Mouse (Mus musculus) cortical plate, adult 2 months (tissue): ENCODE results near the gene Psmg1. TPM values are rescaled to one million over a fixed set of nuclear protein-coding genes. Genes with fewer than 3 reads are reported as not detected.

ENCODE experiments used
- H3K27ac ChIP-seq: fragments of 200-500 bp; 2 replicates; pipeline ENCODE4 v1.5.1; 2012; ENCODE audit warnings: low read length, control low read depth, inconsistent platforms; ENCODE audit not compliant: insufficient read depth
- H3K4me1 ChIP-seq: fragments of 200-500 bp; 2 replicates; pipeline ENCODE4 v1.6.1; 2011; ENCODE audit warnings: low read length; ENCODE audit not compliant: control insufficient read depth, insufficient read depth
- H3K4me3 ChIP-seq: fragments of 200-500 bp; 2 replicates; pipeline ENCODE4 v1.5.1; 2011; ENCODE audit warnings: mild to moderate bottlenecking, low read length, control low read depth; ENCODE audit not compliant: insufficient read depth
- CTCF ChIP-seq: fragments of 200-500 bp; IDR thresholded peaks from 2 replicates; pipeline ENCODE4 v1.5.1; 2011; ENCODE audit warnings: mild to moderate bottlenecking, control low read depth, low read length; ENCODE audit not compliant: insufficient read depth; ENCODE audit errors: extremely low read depth
- POLR2A ChIP-seq: fragments of 200-500 bp; IDR thresholded peaks from 2 replicates; pipeline ENCODE4 v1.6.1; 2011; ENCODE audit warnings: mild to moderate bottlenecking, low read length, control low read depth; ENCODE audit not compliant: insufficient read depth; ENCODE audit errors: extremely low read depth
- polyA plus RNA-seq: library from polyadenylated mRNA; depleted of rRNA; stranded (reverse); fragments of >200 nt; gene quantifications from 2 replicates; pipeline ENCODE4 v1.2.3, GENCODE M21; 2012

The Psmg1 gene
- polyA plus RNA-seq, 1 experiment = 23.2 TPM

- H3K27ac ChIP-seq = no peak overlapping the region
- no peak for TF ChIP-seq POLR2A
- TF ChIP-seq CTCF = no peak
- H3K4me3 ChIP-seq = no peak overlapping the region
- no peaks in the 10 kb centered on the region for H3K4me1 ChIP-seq
Observed at GRCm38 (mm10) chr16:95958080-95958479, 32.7 kb downstream of the Psmg1 start.

DNA sequence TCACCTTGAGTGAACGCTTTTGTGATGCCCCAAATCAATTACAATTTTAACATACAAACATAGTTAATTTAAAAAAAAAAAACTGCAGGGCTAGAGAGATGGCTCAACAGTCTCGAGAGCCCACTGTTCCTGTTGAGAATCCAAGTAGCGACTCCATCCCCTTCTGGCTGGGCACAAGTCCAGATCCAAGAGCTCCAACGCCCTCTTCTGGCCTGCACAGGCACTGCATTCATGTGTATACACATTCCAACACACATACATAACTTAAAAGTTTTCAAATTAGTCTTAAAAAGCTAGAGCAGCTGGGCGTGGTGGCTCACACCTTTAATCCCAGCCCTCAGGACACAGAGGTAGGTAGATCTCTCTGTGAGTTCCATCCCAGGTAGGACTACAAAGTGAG lies 34.1 kb downstream of the Psmg1 start:
- no peak overlapping the region for H3K4me3 ChIP-seq
- H3K27ac ChIP-seq = no peak overlapping the region
- H3K4me1 ChIP-seq = no peaks in the 10 kb centered on the region
- TF ChIP-seq CTCF = 0 out of 2 replicates have a peak, but pooled peaks have one; percentile 17
- no peak for TF ChIP-seq POLR2A

GRCm38 (mm10) chr16:95955716-95956346 lies 34.9 kb downstream of the Psmg1 start:
- H3K4me3 ChIP-seq = no peak overlapping the region
- TF ChIP-seq POLR2A (no peak), CTCF (no peak)
- no peaks in the 10 kb centered on the region for H3K4me1 ChIP-seq
- H3K27ac ChIP-seq = no peak overlapping the region

GRCm38 (mm10) chr16:95954341-95954740 lies 36.4 kb downstream of the Psmg1 start:
- H3K27ac ChIP-seq = no peak overlapping the region
- TF ChIP-seq POLR2A = no peak
- TF ChIP-seq CTCF = no peak
- no peaks in the 10 kb centered on the region for H3K4me1 ChIP-seq
- no peak overlapping the region for H3K4me3 ChIP-seq

DNA sequence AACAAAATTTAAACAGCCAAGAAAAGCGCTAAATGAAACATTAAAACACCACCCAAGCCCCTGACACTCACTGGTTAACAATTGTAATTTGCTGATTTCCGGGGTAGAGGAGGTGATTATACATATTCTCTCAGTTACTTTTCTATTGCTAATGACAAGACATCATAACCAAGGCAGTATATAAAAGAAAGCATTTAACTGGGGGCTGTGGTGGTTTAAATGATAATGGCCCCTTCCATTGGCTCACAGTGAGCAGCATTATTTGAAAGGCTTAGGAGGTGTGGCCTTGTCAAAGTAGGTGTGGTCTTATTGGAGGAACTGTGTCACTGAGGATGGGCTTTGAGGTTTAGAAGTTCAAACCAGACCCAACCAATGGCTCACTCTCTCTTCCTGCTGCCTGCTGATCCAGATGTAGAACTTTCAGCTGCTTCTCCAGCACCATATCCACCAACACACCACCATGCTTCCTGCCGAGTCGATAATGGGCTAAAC lies 37.6 kb downstream of the Psmg1 start:
- TF ChIP-seq POLR2A (no peak), CTCF (no peak)
- H3K27ac ChIP-seq = no peak overlapping the region
- H3K4me3 ChIP-seq = no peak overlapping the region
- no peaks in the 10 kb centered on the region for H3K4me1 ChIP-seq

DNA sequence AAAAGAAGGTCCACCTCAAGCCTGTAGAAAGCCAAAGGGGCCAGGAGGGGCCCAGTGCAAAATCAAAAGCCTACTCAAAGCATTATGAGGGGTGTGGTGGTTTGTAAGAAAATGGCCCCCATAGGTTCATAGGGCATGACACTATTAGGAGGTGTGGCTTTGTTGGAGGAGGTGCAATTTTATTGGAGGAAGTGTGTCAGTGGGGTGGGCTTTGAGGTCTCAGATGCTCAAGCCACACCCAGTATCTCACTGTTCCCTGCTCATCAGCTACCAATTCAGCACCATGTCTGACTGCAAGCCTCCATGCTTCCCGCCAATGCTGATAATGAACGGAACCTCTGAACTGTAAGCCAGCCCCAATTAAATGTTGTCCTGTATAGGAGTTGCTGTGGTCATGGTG lies 39.3 kb downstream of the Psmg1 start:
- Histone ChIP-seq H3K4me1 (no peaks in the 10 kb centered on the region), H3K4me3 (no peak overlapping the region), H3K27ac (no peak overlapping the region)
- TF ChIP-seq CTCF = no peak
- no peak for TF ChIP-seq POLR2A

DNA sequence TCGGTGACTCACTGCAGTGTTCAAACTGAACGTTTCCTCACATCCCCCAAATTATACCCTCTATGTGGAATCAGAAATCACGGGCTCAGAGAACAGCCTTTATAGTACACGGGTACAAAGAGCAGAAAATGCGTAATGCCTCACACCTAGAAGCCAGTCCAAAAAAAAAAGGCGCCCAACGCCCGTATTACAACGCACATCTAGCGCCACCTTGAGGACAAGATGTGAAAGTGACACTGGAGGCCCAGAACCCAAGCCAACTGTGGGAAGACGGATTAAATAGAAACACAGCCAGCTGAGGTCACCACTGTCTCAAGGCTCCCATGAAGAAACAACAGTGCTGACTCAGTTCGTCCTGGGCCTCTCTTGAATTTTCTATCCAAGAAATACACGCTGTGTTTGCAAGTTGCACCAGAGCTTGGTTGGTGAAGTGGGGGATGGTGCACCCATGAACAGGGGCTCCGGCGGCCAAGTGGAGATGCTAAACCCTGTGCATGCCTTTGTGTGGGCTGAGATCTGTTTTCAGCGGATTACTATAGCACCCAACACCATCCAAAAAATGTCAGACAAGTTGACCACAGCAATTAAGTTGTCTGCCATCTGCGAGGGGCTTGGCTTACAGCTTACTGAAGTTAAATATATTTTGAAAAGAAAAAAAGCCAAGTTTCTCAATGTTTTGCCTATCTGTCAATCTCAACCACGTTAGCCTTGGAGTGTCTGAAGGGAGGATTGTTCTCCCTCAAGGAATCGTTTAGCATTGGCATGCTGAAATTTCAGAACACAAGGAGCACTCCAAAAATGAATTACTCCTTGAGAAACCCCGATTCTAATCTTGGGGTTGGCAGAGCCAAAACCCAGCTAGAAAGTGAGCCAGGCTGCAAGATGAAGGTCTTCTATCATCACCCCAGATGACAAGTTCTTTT lies 45.1 kb downstream of the Psmg1 start:
- Histone ChIP-seq H3K4me1 (no peaks in the 10 kb centered on the region; the same call in 1 of the 2 replicates), H3K27ac (no peak overlapping the region), H3K4me3 (no peak overlapping the region)
- no peak for TF ChIP-seq POLR2A
- peak; percentile 90 for TF ChIP-seq CTCF

DNA sequence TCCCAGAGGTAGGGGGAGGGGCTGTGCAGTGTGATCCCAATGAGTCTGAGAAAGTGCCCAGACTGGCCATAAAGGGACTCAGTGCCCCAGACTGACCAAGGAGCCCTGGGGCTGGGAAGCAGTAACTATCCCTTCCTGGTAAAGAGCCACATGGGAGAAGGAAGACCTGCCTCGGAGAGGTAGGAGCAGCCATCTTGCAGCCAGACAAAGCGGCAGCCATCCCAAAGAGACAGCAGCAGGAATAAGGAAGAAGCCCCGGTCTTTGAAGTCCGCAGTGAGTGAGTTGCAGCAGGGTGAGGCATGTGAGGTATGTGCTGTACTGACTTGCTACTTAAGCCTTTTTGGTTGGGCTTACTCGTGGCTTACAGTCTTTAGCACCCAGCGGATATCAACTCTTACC lies 47.6 kb downstream of the Psmg1 start:
- H3K4me3 ChIP-seq = no peak overlapping the region
- no peak for TF ChIP-seq CTCF
- H3K4me1 ChIP-seq = no peaks in the 10 kb centered on the region; the same call in 1 of the 2 replicates
- no peak overlapping the region for H3K27ac ChIP-seq

GRCm38 (mm10) chr16:95941575-95941974 lies 49.2 kb downstream of the Psmg1 start:
- Histone ChIP-seq H3K27ac (no peak overlapping the region), H3K4me1 (no peaks in the 10 kb centered on the region; the same call in 1 of the 2 replicates), H3K4me3 (no peak overlapping the region)
- TF ChIP-seq POLR2A = no peak
- TF ChIP-seq CTCF = no peak
